Mouse (Mus musculus): ENCODE measurements around the gene Adgre5. TPM values are rescaled to one million over a fixed set of nuclear protein-coding genes. Genes with fewer than 3 reads are reported as not detected.

Adgre5 gene
- polyA plus RNA-seq, 1 experiment from 2014 or later, result 10.4 TPM

GRCm38 (mm10) chr8:83748708-83749107, 7.6 kb upstream of the Adgre5 start:
- H3K4me3 ChIP-seq, result no peak overlapping the region
- no peak overlapping the region for H3K27ac ChIP-seq
- H3K9me3 ChIP-seq, result no peaks in the 10 kb centered on the region
- peaks cover 11% of the 10 kb centered on the region; the same call in 1 of the 2 replicates for H3K4me1 ChIP-seq
- H3K4me2 ChIP-seq, result no peak overlapping the region
- H3K27me3 ChIP-seq (replicated peaks), result peaks cover 3% of the 10 kb centered on the region
- 0 out of 2 replicates have a peak, but pooled peaks have one; percentile 44 for ATAC-seq (replicated peaks)
- 53% methylated on average over 3 of the region's 3 CpGs for WGBS
- no peaks in the 10 kb centered on the region for H3K36me3 ChIP-seq (replicated peaks)
- H3K9ac ChIP-seq, result no peak overlapping the region

GRCm38 (mm10) chr8:83747661-83748346, 6.7 kb upstream of the Adgre5 start:
- H3K4me1 ChIP-seq, result peaks cover 11% of the 10 kb centered on the region; the same call in 1 of the 2 replicates
- peak overlapping the region; percentile 74 for H3K4me2 ChIP-seq
- H3K4me3 ChIP-seq, result peak overlapping the region; percentile 38
- peak; percentile 74 for ATAC-seq (replicated peaks)
- peaks cover 6% of the 10 kb centered on the region for H3K27me3 ChIP-seq (replicated peaks)
- WGBS, result 2% methylated on average over 28 of the region's 28 CpGs
- H3K36me3 ChIP-seq (replicated peaks), result no peaks in the 10 kb centered on the region
- H3K9me3 ChIP-seq, result no peaks in the 10 kb centered on the region
- H3K9ac ChIP-seq, result peak overlapping the region; percentile 43
- H3K27ac ChIP-seq, result 0 out of 2 replicates have a peak overlapping the region, but pooled peaks have one; percentile 29

GRCm38 (mm10) chr8:83744070-83744469, 2.9 kb upstream of the Adgre5 start:
- Histone ChIP-seq H3K27me3 (replicated peaks) (peaks cover 37% of the 10 kb centered on the region), H3K4me1 (peaks cover 20% of the 10 kb centered on the region), H3K27ac (no peak overlapping the region), H3K9ac (no peak overlapping the region), H3K4me2 (no peak overlapping the region), H3K36me3 (replicated peaks) (no peaks in the 10 kb centered on the region), H3K4me3 (no peak overlapping the region), H3K9me3 (no peaks in the 10 kb centered on the region)
- 76% methylated on average over 4 of the region's 4 CpGs for WGBS
- ATAC-seq (replicated peaks), result no peak

- Histone ChIP-seq H3K9me3 (no peaks in the 10 kb centered on the region), H3K4me3 (no peak overlapping the region), H3K27me3 (replicated peaks) (peaks cover 40% of the 10 kb centered on the region), H3K4me1 (peaks cover 17% of the 10 kb centered on the region), H3K4me2 (no peak overlapping the region), H3K27ac (no peak overlapping the region), H3K36me3 (replicated peaks) (no peaks in the 10 kb centered on the region), H3K9ac (no peak overlapping the region)
- ATAC-seq (replicated peaks), result no peak
- WGBS, result 92% methylated on average over 6 of the region's 6 CpGs
These were observed 1.8 kb upstream of the Adgre5 start for GRCm38 (mm10) chr8:83742968-83743367.

GRCm38 (mm10) chr8:83741849-83742655, 926 bp upstream of the Adgre5 start:
- no peaks in the 10 kb centered on the region for H3K36me3 ChIP-seq (replicated peaks)
- peaks cover 40% of the 10 kb centered on the region for H3K27me3 ChIP-seq (replicated peaks)
- H3K4me2 ChIP-seq, result no peak overlapping the region; the same call in 1 of the 2 replicates
- no peak for ATAC-seq (replicated peaks)
- no peak overlapping the region for H3K9ac ChIP-seq
- no peak overlapping the region for H3K27ac ChIP-seq
- H3K9me3 ChIP-seq, result no peaks in the 10 kb centered on the region
- no peak overlapping the region for H3K4me3 ChIP-seq
- WGBS, result 74% methylated on average over 19 of the region's 19 CpGs
- H3K4me1 ChIP-seq, result peaks cover 10% of the 10 kb centered on the region

GRCm38 (mm10) chr8:83740586-83740975, 545 bp downstream of the Adgre5 start:
- no peak overlapping the region for H3K27ac ChIP-seq
- H3K4me2 ChIP-seq, result peak overlapping the region; percentile 90
- peak overlapping the region; percentile 31 for H3K9ac ChIP-seq
- peak overlapping the region; percentile 40 for H3K4me3 ChIP-seq
- ATAC-seq (replicated peaks), result no peak
- 21% methylated on average over 3 of the region's 3 CpGs for WGBS
- H3K36me3 ChIP-seq (replicated peaks), result no peaks in the 10 kb centered on the region
- no peaks in the 10 kb centered on the region for H3K9me3 ChIP-seq
- peaks cover 40% of the 10 kb centered on the region for H3K27me3 ChIP-seq (replicated peaks)
- peaks cover 10% of the 10 kb centered on the region for H3K4me1 ChIP-seq

- Histone ChIP-seq H3K4me1 (peaks cover 10% of the 10 kb centered on the region), H3K36me3 (replicated peaks) (no peaks in the 10 kb centered on the region), H3K27ac (no peak overlapping the region), H3K9me3 (no peaks in the 10 kb centered on the region), H3K9ac (no peak overlapping the region), H3K4me3 (peak overlapping the region; percentile 40; the same call in 1 of the 2 replicates), H3K4me2 (peak overlapping the region; percentile 90), H3K27me3 (replicated peaks) (peaks cover 38% of the 10 kb centered on the region)
- 46% methylated on average over 8 of the region's 8 CpGs for WGBS
- no peak for ATAC-seq (replicated peaks)
These were observed 1.2 kb downstream of the Adgre5 start for GRCm38 (mm10) chr8:83739711-83740468.

- WGBS, result 78% methylated on average over 10 of the region's 10 CpGs
- ATAC-seq (replicated peaks), result no peak
- no peak overlapping the region for H3K4me2 ChIP-seq
These were observed 2.0 kb downstream of the Adgre5 start for GRCm38 (mm10) chr8:83738949-83739710.

GRCm38 (mm10) chr8:83737852-83738562, 3.1 kb downstream of the Adgre5 start:
- no peaks in the 10 kb centered on the region for H3K9me3 ChIP-seq
- H3K27me3 ChIP-seq (replicated peaks), result peaks cover 37% of the 10 kb centered on the region
- 79% methylated on average over 4 of the region's 4 CpGs for WGBS
- H3K4me3 ChIP-seq, result no peak overlapping the region
- no peaks in the 10 kb centered on the region for H3K36me3 ChIP-seq (replicated peaks)
- no peak for ATAC-seq (replicated peaks)
- no peak overlapping the region for H3K27ac ChIP-seq
- peaks cover 10% of the 10 kb centered on the region for H3K4me1 ChIP-seq
- H3K9ac ChIP-seq, result no peak overlapping the region
- no peak overlapping the region for H3K4me2 ChIP-seq

More at GRCm38 (mm10) chr8:83738949-83739710, 2.0 kb downstream of the Adgre5 start:
- Histone ChIP-seq H3K27ac (no peak overlapping the region), H3K4me1 (peaks cover 10% of the 10 kb centered on the region), H3K27me3 (replicated peaks) (peaks cover 37% of the 10 kb centered on the region), H3K9me3 (no peaks in the 10 kb centered on the region), H3K9ac (no peak overlapping the region), H3K36me3 (replicated peaks) (no peaks in the 10 kb centered on the region), H3K4me3 (no peak overlapping the region)

- Histone ChIP-seq H3K27ac (no peak overlapping the region), H3K9me3 (no peaks in the 10 kb centered on the region), H3K4me1 (peaks cover 10% of the 10 kb centered on the region), H3K4me3 (no peak overlapping the region), H3K27me3 (replicated peaks) (peaks cover 30% of the 10 kb centered on the region), H3K4me2 (no peak overlapping the region), H3K9ac (no peak overlapping the region), H3K36me3 (replicated peaks) (no peaks in the 10 kb centered on the region)
- ATAC-seq (replicated peaks), result no peak
- WGBS, result 89% methylated on average over 4 of the region's 4 CpGs
These were observed 3.8 kb downstream of the Adgre5 start for GRCm38 (mm10) chr8:83737346-83737745.

GRCm38 (mm10) chr8:83736681-83737080, 4.4 kb downstream of the Adgre5 start:
- 91% methylated on average over 4 of the region's 4 CpGs for WGBS
- Histone ChIP-seq H3K4me1 (peaks cover 10% of the 10 kb centered on the region), H3K4me2 (no peak overlapping the region), H3K36me3 (replicated peaks) (no peaks in the 10 kb centered on the region), H3K4me3 (no peak overlapping the region), H3K9ac (no peak overlapping the region), H3K27ac (no peak overlapping the region), H3K27me3 (replicated peaks) (peaks cover 24% of the 10 kb centered on the region), H3K9me3 (no peaks in the 10 kb centered on the region)
- ATAC-seq (replicated peaks), result no peak

All from midbrain, embryonic 15.5 days (tissue).